Mouse (Mus musculus): Measurements from ENCODE around the gene Lin37.
A peak's percentile ranks its signal among the peaks of the same experiment; 100 is the strongest.

Gene Lin37

GRCm38 (mm10) chr7:30552102-30553020 is 7.3 kb downstream of the Lin37 start, which contains the start of the genes Hspb6 and Proser3:
Gene Hspb6 (plus strand): TSS chr7:30552178.
Gene Proser3 (minus strand): TSS chr7:30552299.
- DNase-seq: peak; percentile 97 to 99

DNA sequence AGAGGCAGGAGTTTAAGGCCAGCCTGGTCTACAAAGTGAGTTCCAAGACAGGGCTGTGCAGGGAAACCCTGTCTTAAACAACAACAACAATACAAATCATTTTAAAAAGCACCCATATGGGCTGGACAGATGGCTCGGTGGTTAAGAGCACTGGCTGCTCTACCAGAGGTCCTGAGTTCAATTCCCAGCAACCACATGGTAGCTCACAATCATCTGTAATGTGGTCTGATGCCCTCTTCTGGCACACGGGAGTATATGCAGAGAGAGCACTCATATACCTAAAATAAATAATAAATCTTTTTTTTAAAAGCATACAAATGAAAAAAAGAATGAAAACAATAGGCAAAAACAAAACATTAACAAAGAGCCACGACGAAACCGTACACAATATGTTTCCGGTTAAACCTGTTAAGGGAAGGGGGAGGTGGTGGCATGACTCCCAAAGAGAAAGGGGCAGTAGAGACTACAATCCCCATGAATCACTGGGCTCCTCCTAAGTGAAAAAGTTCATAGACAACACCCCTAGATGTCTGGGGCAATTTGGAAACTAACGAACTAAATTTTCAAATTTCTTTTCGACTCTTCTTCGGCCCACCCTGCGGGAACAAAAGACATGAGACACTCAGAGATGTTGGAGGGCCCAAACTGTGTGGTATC is 8.1 kb downstream of the Lin37 start:
- peak in 1 of 2 experiments; percentile 74 for DNase-seq

DNA sequence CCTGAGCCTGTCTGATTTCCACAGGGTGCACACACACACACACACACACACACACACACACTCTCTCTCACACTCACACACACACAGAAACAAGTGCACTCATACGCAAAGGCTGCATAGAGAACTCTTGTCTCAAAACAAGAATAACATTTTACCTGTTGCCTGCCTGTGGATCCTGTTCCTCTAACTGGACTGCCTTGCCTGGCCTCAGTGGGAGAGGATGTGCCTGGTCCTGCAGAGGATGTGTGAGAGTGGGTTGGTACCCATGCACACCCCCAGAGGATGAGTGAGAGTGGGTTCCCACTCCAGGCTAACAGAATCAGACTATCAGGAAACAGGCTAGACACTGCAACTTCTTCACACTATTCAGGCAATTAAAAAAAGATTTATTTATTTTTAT is 9.0 kb downstream of the Lin37 start:
- no peak for DNase-seq

GRCm38 (mm10) chr7:30549880-30550279 is 9.8 kb downstream of the Lin37 start:
- no peak for DNase-seq

GRCm38 (mm10) chr7:30544327-30544726 is 15.3 kb downstream of the Lin37 start:
- DNase-seq: no peak

- DNase-seq: no peak
Measured at GRCm38 (mm10) chr7:30540572-30540971, 19.1 kb downstream of the Lin37 start.

- peak; percentile 95 for DNase-seq
Measured at GRCm38 (mm10) chr7:30534633-30535577, 24.7 kb downstream of the Lin37 start, which contains the start of gene Arhgap33. Gene Arhgap33 (minus strand): TSS chr7:30535060.

- DNase-seq: no peak
Measured at GRCm38 (mm10) chr7:30533941-30534632, 25.6 kb downstream of the Lin37 start.

DNA sequence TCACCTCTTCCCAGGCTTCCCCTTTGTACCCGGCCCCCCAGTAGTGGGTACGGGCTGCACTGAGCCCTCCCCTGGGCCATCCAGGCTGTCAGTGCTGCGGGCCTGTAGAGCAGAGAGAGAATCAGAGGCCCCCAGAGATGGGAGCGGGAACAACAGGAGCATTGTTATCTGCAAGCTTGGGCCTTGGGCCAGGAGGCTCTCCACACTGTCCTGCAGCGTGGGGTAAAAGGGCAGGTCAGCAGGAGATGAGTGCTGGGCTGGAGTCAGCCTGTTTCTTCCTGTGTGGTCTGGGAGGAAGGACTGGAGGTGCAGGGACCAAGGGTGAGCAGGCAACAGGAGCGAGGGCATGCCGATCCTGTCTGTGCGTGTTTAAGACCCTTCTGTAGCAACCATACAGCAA is 26.7 kb downstream of the Lin37 start:
- no peak for DNase-seq

DNA sequence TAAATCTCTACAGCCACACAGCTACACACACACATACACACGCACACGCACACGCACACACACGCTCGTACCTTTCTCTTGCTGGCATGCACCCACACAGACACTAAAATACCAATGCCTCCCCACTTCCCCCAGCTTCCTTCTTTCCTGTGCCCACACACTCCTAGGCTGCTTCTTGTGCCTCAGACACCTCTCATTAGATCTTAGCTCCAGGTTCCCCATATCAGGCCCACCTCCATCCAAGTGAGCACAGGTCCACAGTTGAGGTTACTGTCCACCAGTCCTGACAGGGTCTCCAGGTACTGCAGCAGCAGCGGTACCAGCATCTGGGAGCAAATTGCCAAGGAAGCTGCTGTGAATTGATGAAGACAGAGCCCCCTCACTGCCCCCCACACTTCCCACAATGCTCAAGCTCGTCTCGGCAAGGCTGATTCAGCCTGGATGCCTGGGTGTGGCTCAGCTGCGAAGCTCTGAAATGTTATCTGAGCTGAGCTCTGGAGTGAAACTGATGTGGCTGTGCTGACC is 28.3 kb downstream of the Lin37 start:
- no peak for DNase-seq

- DNase-seq: no peak
Measured at GRCm38 (mm10) chr7:30526981-30527380, 32.7 kb downstream of the Lin37 start.

DNA sequence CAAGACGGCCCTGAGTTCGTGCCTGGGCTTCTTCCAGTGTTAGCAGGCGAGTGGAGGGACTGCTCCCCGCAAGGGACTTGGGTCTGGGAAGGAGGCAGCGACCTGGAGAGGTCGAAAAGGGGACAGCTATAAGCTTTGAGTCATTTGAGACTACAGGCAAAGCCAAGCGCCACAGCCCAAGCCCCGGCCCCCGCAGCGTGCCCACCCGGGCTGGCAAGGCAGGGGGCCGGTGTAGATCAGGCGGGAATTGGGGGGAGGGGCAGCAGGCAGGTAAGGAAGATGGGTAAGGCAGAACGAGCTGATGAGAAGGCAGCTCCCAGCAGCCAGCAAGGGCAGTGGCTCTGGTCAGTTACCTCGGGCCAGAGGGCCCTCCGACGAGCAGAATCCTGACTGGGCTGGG is 33.2 kb downstream of the Lin37 start:
- no peak for DNase-seq

DNA sequence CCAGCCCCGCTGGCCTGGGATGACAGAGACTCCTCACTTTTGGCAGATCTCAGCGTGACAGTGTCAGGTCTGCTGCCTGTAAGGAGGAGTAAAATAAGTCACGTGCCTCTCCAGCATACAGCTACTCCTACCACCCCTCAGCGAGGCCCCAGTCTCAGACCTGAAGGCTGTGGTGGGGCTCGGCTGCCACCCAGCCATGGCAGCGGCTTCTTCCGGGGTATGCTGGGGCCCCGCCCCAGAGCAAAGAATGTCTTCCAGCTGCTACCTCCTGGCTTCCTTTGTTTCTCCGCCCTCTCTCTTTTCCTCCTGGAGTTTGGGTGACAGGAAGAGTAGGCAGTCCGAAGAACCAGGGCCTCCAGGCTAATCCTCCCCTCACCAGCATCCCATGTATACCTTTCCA is 33.7 kb downstream of the Lin37 start:
- DNase-seq: peak; percentile 22 to 49

- no peak for DNase-seq
Measured at GRCm38 (mm10) chr7:30524487-30524886, 35.2 kb downstream of the Lin37 start.

DNA sequence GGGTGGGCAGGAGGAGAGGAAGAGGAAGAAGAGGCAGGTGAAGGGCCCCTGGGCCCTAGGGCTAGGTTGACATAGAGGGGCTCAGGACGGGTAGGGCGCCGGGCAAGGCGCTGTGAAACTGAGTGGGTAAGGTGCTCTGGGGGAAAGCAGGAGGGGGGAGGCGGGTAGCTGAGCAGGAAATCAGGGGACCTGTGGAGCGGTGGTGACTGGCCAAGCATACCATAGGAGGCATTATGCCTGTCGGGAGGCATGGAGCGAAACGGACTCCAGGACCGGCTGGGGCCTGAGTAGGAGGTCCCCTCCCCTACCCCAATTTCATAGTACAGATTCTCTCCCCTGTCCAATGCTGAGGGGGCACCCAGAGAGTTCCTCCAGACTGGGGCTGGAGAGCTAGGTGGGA is 36.8 kb downstream of the Lin37 start:
- no peak for DNase-seq

DNA sequence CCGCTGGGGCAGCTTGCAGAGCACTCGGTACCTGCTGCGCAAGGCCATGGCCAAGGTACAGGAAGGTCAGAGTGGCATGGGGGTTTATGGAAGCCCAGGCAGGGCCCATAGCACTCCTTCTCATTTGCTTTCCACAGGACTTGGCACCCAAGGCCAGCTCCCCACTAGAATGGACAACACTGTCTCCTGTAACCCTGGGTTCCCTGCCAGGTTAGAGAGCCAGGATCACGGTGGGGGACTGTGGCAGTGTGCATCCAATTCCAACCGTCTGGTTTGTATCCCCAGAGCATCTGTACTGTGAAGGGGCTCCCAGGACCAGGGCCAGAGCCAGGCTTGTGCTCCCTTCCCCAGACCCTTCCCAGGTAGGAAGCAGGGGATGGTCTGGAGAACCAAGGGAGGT is 38.8 kb downstream of the Lin37 start:
- no peak for DNase-seq

DNA sequence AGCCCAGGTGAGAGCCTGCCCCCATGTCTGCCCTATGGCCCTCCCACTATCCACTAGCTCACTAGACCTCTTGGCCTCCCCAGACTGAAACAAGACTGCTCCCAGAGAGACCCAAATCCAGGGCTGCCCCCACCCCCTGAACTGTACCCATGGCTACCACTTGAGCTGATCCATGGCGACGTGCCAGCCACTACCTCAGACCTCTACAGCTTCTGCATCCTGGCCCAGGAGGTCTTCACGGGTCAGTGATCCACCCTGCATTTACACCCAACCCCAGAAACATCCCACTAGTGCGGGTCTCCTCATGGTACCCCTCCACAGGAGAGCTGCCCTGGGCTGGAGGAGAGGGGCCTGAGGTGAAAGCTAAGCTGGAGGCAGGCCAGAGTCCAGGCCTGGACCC is 39.2 kb downstream of the Lin37 start:
- DNase-seq: no peak

DNA sequence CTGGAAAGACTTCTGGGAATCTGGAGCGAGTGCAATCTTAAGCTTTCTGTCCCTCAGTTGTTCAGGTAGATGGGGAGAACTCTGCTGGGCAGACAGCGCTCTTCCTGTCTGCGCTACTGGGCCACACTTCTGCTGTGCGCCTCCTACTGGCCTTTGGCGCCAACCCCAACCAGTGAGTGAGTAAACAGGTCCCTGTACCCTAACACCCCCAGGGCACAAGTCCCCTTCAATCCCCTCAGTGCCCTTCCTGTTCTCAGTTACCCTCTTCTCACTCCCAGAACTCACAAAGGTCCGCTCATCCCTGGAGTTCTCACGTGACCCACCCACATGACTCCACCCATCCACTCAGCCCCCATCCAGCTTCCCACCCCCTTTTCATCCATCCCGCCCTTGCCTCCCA is 41.3 kb downstream of the Lin37 start:
- no peak for DNase-seq

DNA sequence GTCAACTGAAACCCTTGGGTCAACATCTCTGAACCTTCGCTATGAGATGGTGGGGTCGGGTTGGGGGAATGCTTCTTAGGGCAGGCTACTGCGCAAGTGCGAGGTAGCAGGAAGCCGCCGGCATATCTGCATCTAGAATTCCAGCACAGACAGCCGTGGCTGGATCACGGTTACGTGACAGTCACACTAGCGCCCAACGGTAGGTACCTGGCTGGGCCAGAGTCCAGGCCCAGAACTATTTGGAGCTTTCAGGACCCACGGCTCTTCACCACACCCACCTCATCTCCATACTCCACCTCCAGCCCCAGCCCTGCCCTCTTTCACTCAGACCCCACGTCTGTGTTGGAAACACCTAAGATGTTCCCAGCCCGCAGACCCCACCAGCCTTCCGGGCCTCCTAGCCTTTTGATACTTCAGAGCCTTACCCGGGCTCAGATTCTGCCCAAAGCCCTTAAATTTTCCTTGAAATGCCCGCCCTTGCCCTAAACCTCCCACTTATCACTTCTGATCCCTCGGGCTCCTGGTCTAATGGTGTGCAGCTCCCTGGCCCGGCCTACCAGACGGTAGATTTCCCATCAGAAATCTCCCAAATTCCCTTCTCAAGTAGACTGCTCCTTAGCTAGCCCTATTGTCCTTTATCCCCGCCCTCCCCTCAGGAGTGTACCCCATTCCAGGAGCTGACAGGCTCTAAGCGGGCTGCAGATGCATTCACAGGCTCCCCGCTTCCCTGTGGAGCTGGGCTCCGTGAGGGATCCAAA is 44.5 kb downstream of the Lin37 start:
- DNase-seq: no peak

- DNase-seq: no peak
Measured at GRCm38 (mm10) chr7:30508061-30508460, 51.6 kb downstream of the Lin37 start.

Data from lung, adult 18-20 months (tissue).